Mouse (Mus musculus) frontal cortex, postnatal 36 days (tissue): Measurements from ENCODE around the gene 4930404H24Rik.

ENCODE experiments used
- DNase-seq, 2 experiments: peaks; one replicate each; pipeline ENCODE4 v3.0.0; 2022; ENCODE audit warnings: low spot score in 2 of 2

The 4930404H24Rik gene

DNA sequence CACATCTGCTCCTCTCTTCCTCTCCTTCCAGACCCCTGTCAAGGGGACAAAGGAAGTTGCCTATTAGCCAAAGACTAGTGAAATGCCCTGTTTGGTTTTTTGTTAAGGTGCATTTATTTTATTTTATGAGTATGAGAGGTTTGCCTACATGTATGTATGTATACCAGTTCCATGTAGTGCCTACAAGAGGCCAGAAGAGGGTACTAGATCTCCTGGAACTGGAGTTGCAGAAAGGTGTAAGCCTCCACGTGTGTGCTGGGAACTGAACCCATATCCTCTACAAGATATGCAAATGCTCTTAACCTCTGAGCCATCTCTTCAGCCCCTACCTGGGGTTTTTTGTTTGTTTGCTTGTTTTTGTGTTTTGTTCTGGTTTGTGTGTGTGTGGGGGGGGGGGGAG lies 41.4 kb downstream of the 4930404H24Rik start:
- DNase-seq, result no peak

GRCm38 (mm10) chr2:153538898-153539297 lies 46.3 kb downstream of the 4930404H24Rik start:
- DNase-seq, result no peak

- DNase-seq, result no peak
These were observed 50.5 kb downstream of the 4930404H24Rik start for GRCm38 (mm10) chr2:153542936-153543668.
